Mouse (Mus musculus) thymus, adult 2 months (tissue): Measurements from ENCODE around the gene Eif4e3.

Experiments
- CTCF ChIP-seq: fragments of 200-500 bp; IDR thresholded peaks from 2 replicates; pipeline ENCODE4 v1.5.1; 2012; ENCODE audit warnings: mild to moderate bottlenecking, control low read depth, low read length, moderate library complexity, borderline replicate concordance; ENCODE audit not compliant: control insufficient read depth, poor library complexity, insufficient read depth; ENCODE audit errors: extremely low read depth
- POLR2A ChIP-seq: fragments of 200-500 bp; IDR thresholded peaks from 2 replicates; pipeline ENCODE4 v1.6.1; 2012; ENCODE audit warnings: mild to moderate bottlenecking, low read length, control low read depth, moderate library complexity; ENCODE audit not compliant: control insufficient read depth, poor library complexity, insufficient read depth; ENCODE audit errors: extremely low read depth

GRCm38 (mm10) chr6:99649307-99649706 is 17.3 kb downstream of the Eif4e3 start:
- no peak for TF ChIP-seq CTCF
- TF ChIP-seq POLR2A, result no peak
